Mouse (Mus musculus) olfactory bulb, adult 2 months (tissue): ENCODE data around the gene Slc4a10.

ENCODE experiments used
- CTCF ChIP-seq: fragments of 200-500 bp; IDR thresholded peaks from 2 replicates; pipeline ENCODE4 v1.5.1; 2012; ENCODE audit warnings: low read depth, mild to moderate bottlenecking, low read length, moderate library complexity; ENCODE audit not compliant: insufficient read depth
- POLR2A ChIP-seq: fragments of 200-500 bp; IDR thresholded peaks from 2 replicates; pipeline ENCODE4 v1.6.1; 2012; ENCODE audit warnings: mild to moderate bottlenecking, low read depth, low read length, moderate library complexity; ENCODE audit not compliant: insufficient read depth

DNA sequence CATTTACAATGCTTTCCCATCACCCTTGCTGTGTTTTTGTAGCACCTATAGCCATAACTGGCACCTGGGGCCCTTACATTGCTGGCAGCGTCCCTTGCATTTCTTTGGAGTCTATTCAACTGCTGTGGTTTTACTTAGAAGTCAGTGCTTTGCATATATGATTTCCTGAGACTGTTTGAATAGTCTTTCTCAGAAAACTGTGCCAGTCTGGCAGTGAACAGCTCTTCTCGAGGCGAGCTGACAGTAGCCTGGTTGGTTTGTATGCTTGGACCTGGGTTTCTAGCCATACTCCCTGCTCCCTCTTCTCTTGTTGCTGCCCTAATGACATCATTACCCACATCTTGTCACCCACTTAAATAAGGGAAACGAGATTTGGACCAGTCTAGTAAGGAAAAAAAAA lies 285.7 kb downstream of the Slc4a10 start:
- TF ChIP-seq CTCF (no peak), POLR2A (no peak)
